Mouse (Mus musculus) left cerebral cortex, postnatal 25 days (tissue): ENCODE measurements around the gene Ica1. TPM values are rescaled to one million over a fixed set of nuclear protein-coding genes. Genes with fewer than 3 reads are reported as not detected.

Source experiments
- DNase-seq, 2 experiments: peaks; one replicate each; pipeline ENCODE4 v3.0.0; 2022; ENCODE audit warnings: low spot score in 2 of 2, mixed read lengths in 1 of 2
- intact Hi-C: fragments of 180-260 bp; cut with DNase I; formaldehyde crosslinking; loops from one replicate; pipeline ENCODE4 v1.15.1; 2025
- total RNA-seq, 2 experiments: library from RNA; stranded (reverse); gene quantifications; 2 replicates each; pipeline ENCODE4 v1.2.3; 2021

Gene Ica1
- total RNA-seq, 2 experiments from 2014 or later, result 61.9 to 62.3 TPM

GRCm38 (mm10) chr6:8657459-8657858, 120.8 kb downstream of the Ica1 start:
- intact Hi-C loops, result no loop called here
- DNase-seq, result no peak

GRCm38 (mm10) chr6:8655454-8655853, 122.8 kb downstream of the Ica1 start:
- DNase-seq, result no peak
- intact Hi-C loops, result no loop called here

- intact Hi-C loops, result no loop called here
- no peak for DNase-seq
These were observed 127.9 kb downstream of the Ica1 start for GRCm38 (mm10) chr6:8650413-8650812.

- no peak for DNase-seq
- intact Hi-C loops, result loop anchor here (5.0 to 10.0 kb wide), 2 partner anchors 73 to 375 kb away; no protein-coding TSS in a partner anchor
These were observed 128.9 kb downstream of the Ica1 start for GRCm38 (mm10) chr6:8649295-8649865.

- no peak for DNase-seq
- intact Hi-C loops, result loop anchor here (5.0 to 10.0 kb wide), 2 partner anchors 74 to 374 kb away; no protein-coding TSS in a partner anchor
These were observed 129.9 kb downstream of the Ica1 start for GRCm38 (mm10) chr6:8648185-8648901.

- DNase-seq, result peak in 1 of 2 experiments; percentile 54
- intact Hi-C loops, result loop anchor here (5.0 to 10.0 kb wide), 2 partner anchors 75 to 373 kb away; no protein-coding TSS in a partner anchor
These were observed 130.6 kb downstream of the Ica1 start for GRCm38 (mm10) chr6:8647513-8648184.

GRCm38 (mm10) chr6:8645708-8646107, 132.6 kb downstream of the Ica1 start:
- intact Hi-C loops, result loop anchor here (5.0 to 10.0 kb wide), 2 partner anchors 77 to 371 kb away; no protein-coding TSS in a partner anchor
- peak in 1 of 2 experiments; percentile 65 for DNase-seq

- DNase-seq, result peak; percentile 43 to 89
- intact Hi-C loops, result loop anchor here (5.0 to 10.0 kb wide), 3 partner anchors 78 to 370 kb away; no protein-coding TSS in a partner anchor
These were observed 133.6 kb downstream of the Ica1 start for GRCm38 (mm10) chr6:8644703-8645102.

- intact Hi-C loops, result loop anchor here (5.0 to 10.0 kb wide), 2 partner anchors 129 to 366 kb away; no protein-coding TSS in a partner anchor
- DNase-seq, result no peak
These were observed 137.4 kb downstream of the Ica1 start for GRCm38 (mm10) chr6:8640863-8641262.

GRCm38 (mm10) chr6:8639526-8639925, 138.8 kb downstream of the Ica1 start:
- DNase-seq, result no peak
- intact Hi-C loops, result no loop called here

- DNase-seq, result peak in 1 of 2 experiments; percentile 82
- intact Hi-C loops, result no loop called here
These were observed 139.4 kb downstream of the Ica1 start for GRCm38 (mm10) chr6:8638899-8639298.

GRCm38 (mm10) chr6:8638122-8638521, 140.2 kb downstream of the Ica1 start:
- DNase-seq, result peak; percentile 43 to 87
- intact Hi-C loops, result no loop called here

GRCm38 (mm10) chr6:8632701-8633100, 145.6 kb downstream of the Ica1 start:
- intact Hi-C loops, result no loop called here
- no peak for DNase-seq

- intact Hi-C loops, result no loop called here
- DNase-seq, result no peak
These were observed 146.2 kb downstream of the Ica1 start for GRCm38 (mm10) chr6:8631986-8632632.

- no peak for DNase-seq
- intact Hi-C loops, result no loop called here
These were observed 146.9 kb downstream of the Ica1 start for GRCm38 (mm10) chr6:8631362-8631761.

GRCm38 (mm10) chr6:8630531-8630930, 147.8 kb downstream of the Ica1 start:
- intact Hi-C loops, result no loop called here
- no peak for DNase-seq

GRCm38 (mm10) chr6:8628715-8629267, 149.5 kb downstream of the Ica1 start:
- DNase-seq, result no peak
- intact Hi-C loops, result no loop called here

GRCm38 (mm10) chr6:8628226-8628625, 150.1 kb downstream of the Ica1 start:
- intact Hi-C loops, result no loop called here

GRCm38 (mm10) chr6:8623045-8623444, 155.2 kb downstream of the Ica1 start:
- intact Hi-C loops, result no loop called here
- peak in 1 of 2 experiments; percentile 69 for DNase-seq

More at GRCm38 (mm10) chr6:8628226-8628625, 150.1 kb downstream of the Ica1 start:
- no peak for DNase-seq
